Mouse (Mus musculus): ENCODE measurements around the gene Pih1d2. TPM values are rescaled to one million over a fixed set of nuclear protein-coding genes. Genes with fewer than 3 reads are reported as not detected.

Pih1d2 gene
- total and polyA plus RNA-seq, 2 experiments from 2014 or later, result 5.2 to 6.6 TPM

DNA sequence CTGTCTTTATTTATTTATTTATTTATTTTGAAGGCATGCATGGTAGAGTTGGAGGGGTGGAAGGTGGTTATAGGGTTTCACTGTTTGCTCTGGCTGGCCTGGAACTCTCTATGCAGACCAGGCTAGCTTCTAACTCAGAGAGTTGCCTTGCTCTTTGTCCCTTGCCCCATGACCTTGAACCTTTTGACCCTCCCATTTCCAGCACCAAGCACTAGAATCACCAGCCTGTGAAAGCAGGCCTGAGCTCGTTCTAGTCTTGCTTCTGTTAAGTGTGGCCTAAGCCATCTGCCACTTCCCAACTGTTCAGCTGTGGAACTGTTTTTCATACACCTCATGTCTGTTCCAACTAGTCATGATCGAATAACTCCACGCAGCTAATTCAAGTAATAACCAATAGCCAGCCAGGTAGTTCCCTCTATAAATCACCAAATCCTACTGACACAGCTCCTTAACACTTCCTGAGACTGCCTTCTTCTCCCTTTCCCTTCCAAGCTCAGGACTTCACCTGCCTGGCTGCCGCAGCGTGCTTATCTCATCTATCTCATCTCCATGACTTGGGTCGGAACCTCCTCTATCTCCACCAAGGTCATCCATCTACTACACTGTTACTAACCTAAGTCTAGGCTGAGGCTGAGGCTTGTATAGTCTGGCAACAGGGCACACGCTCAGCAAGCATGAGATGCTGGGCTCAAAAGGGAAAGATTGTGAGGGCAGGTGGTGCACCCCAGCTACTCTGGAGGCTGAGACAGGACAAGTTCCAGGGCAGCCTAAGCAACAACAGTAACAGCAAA lies 14.9 kb upstream of the Pih1d2 start:
- Histone ChIP-seq H3K27me3 (ENCODE audit: insufficient read depth, low read length) (no peaks in the 10 kb centered on the region), H3K9me3 (ENCODE audit: low read length) (no peaks in the 10 kb centered on the region), H3K4me2 (ENCODE audit: low read depth) (peak overlapping the region; percentile 88), H3K27ac (ENCODE audit: low read depth, low read length) (no peak overlapping the region), H3K9ac (no peak overlapping the region), H3K4me3 (ENCODE audit: low read depth, low read length) (peak overlapping the region; percentile 96), H3K4me1 (ENCODE audit: insufficient read depth) (peaks cover 13% of the 10 kb centered on the region), H3K36me3 (ENCODE audit: insufficient read depth) (peaks cover 31% of the 10 kb centered on the region)
- ATAC-seq (no peak), DNase-seq (no peak)
- no peak for TF ChIP-seq CTCF (IDR thresholded peaks at IDR 0.05; ENCODE audit: low read depth)
- 91% methylated on average over 7 of the region's 7 CpGs for WGBS

- H3K4me1 ChIP-seq (ENCODE audit: insufficient read depth), result peaks cover 13% of the 10 kb centered on the region
- H3K27ac ChIP-seq (ENCODE audit: low read depth, low read length), result peak within 1 kb of the TSS; percentile 90
- peak; percentile 99 for ATAC-seq
- H3K4me2 ChIP-seq (ENCODE audit: low read depth), result peak within 1 kb of the TSS; percentile 88
- H3K36me3 ChIP-seq (ENCODE audit: insufficient read depth), result peaks cover 27% of the 10 kb centered on the region
- no peak; the same call in 1 of the 2 replicates for TF ChIP-seq CTCF (IDR thresholded peaks at IDR 0.05; ENCODE audit: low read depth)
- no peaks in the 10 kb centered on the region for H3K27me3 ChIP-seq (ENCODE audit: insufficient read depth, low read length)
- H3K4me3 ChIP-seq (ENCODE audit: low read depth, low read length), result peak within 1 kb of the TSS; percentile 96
- H3K9ac ChIP-seq, result peak within 1 kb of the TSS; percentile 88
- 2% methylated on average over 48 of the region's 48 CpGs for WGBS
- H3K9me3 ChIP-seq (ENCODE audit: low read length), result no peaks in the 10 kb centered on the region
- peak; percentile 96 for DNase-seq
Measured at GRCm38 (mm10) chr9:50603189-50603997, 13.7 kb upstream of the Pih1d2 start, which contains the start of the genes Sdhd and Timm8b. Gene Sdhd, minus strand, starts transcription at chr9:50603812. Gene Timm8b, plus strand, starts transcription at chr9:50603910.

- Histone ChIP-seq H3K9ac (peak overlapping the region; percentile 88), H3K27me3 (ENCODE audit: insufficient read depth, low read length) (no peaks in the 10 kb centered on the region), H3K27ac (ENCODE audit: low read depth, low read length) (peak overlapping the region; percentile 90), H3K4me3 (ENCODE audit: low read depth, low read length) (peak overlapping the region; percentile 96), H3K4me1 (ENCODE audit: insufficient read depth) (peaks cover 13% of the 10 kb centered on the region), H3K4me2 (ENCODE audit: low read depth) (peak overlapping the region; percentile 88), H3K9me3 (ENCODE audit: low read length) (no peaks in the 10 kb centered on the region), H3K36me3 (ENCODE audit: insufficient read depth) (peaks cover 24% of the 10 kb centered on the region)
- ATAC-seq (peak; percentile 80), DNase-seq (no peak)
- 2% methylated on average over 24 of the region's 24 CpGs for WGBS
- TF ChIP-seq CTCF (IDR thresholded peaks at IDR 0.05; ENCODE audit: low read depth), result peak; percentile 51; the same call in 1 of the 2 replicates
Measured at GRCm38 (mm10) chr9:50603998-50604324, 13.2 kb upstream of the Pih1d2 start.

DNA sequence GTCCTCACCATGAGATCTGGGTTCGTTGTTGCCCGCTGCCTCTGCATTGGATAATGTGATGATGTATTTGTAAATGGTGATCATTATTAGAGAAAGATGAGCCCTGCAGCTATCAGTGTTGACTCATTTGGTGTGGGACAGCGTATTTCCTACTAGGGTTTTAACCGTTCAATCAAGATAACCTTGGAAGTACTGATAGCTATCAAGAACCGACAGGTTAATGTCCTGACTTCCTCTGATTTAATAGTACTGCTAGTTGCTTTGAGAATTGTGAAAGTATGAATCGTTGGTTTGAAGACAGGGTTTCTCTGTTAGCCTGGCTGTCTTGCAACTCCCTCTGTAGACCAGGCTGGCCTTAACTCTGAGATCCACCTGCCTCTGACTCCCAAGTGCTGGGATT lies 12.8 kb upstream of the Pih1d2 start:
- Histone ChIP-seq H3K27ac (ENCODE audit: low read depth, low read length) (peak overlapping the region; percentile 90), H3K4me1 (ENCODE audit: insufficient read depth) (peaks cover 13% of the 10 kb centered on the region), H3K4me3 (ENCODE audit: low read depth, low read length) (peak overlapping the region; percentile 96), H3K27me3 (ENCODE audit: insufficient read depth, low read length) (no peaks in the 10 kb centered on the region), H3K4me2 (ENCODE audit: low read depth) (peak overlapping the region; percentile 88), H3K9me3 (ENCODE audit: low read length) (no peaks in the 10 kb centered on the region), H3K36me3 (ENCODE audit: insufficient read depth) (peaks cover 23% of the 10 kb centered on the region), H3K9ac (peak overlapping the region; percentile 88)
- TF ChIP-seq CTCF (IDR thresholded peaks at IDR 0.05; ENCODE audit: low read depth), result no peak
- WGBS, result 7% methylated on average over 6 of the region's 6 CpGs
- no peak for DNase-seq
- no peak for ATAC-seq

GRCm38 (mm10) chr9:50612115-50612514 lies 5.0 kb upstream of the Pih1d2 start:
- Histone ChIP-seq H3K4me3 (ENCODE audit: low read depth, low read length) (no peak overlapping the region), H3K4me2 (ENCODE audit: low read depth) (no peak overlapping the region), H3K27me3 (ENCODE audit: insufficient read depth, low read length) (no peaks in the 10 kb centered on the region), H3K9me3 (ENCODE audit: low read length) (no peaks in the 10 kb centered on the region), H3K4me1 (ENCODE audit: insufficient read depth) (no peaks in the 10 kb centered on the region), H3K27ac (ENCODE audit: low read depth, low read length) (no peak overlapping the region), H3K36me3 (ENCODE audit: insufficient read depth) (peaks cover 61% of the 10 kb centered on the region), H3K9ac (no peak overlapping the region)
- no peak for DNase-seq
- WGBS, result 83% methylated on average over 4 of the region's 4 CpGs
- no peak for TF ChIP-seq CTCF (IDR thresholded peaks at IDR 0.05; ENCODE audit: low read depth)
- no peak for ATAC-seq

DNA sequence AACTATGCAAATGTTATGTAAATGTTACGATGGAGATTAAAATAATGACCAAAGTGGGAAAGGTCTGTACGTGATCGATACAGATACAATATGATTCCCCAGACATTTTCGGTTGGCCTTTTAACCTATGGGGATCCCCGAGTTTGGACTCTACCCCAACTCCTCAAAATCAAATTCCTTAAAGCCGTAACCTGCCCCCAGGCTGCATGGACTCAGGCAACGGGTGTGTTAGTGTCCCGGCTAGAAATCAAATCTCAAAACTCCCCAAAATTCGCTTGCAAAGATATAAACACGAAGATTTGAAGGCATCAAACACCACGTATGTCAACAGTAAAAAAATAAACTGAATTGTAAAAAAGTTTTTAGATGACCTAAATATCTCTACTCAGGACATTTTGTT lies 960 bp upstream of the Pih1d2 start:
- Histone ChIP-seq H3K36me3 (ENCODE audit: insufficient read depth) (peaks cover 30% of the 10 kb centered on the region), H3K27ac (ENCODE audit: low read depth, low read length) (no peak overlapping the region), H3K9me3 (ENCODE audit: low read length) (no peaks in the 10 kb centered on the region), H3K27me3 (ENCODE audit: insufficient read depth, low read length) (no peaks in the 10 kb centered on the region), H3K4me2 (ENCODE audit: low read depth) (peak overlapping the region; percentile 80), H3K9ac (peak overlapping the region; percentile 90), H3K4me3 (ENCODE audit: low read depth, low read length) (peak overlapping the region; percentile 95), H3K4me1 (ENCODE audit: insufficient read depth) (no peaks in the 10 kb centered on the region)
- 42% methylated on average over 11 of the region's 11 CpGs for WGBS
- TF ChIP-seq CTCF (IDR thresholded peaks at IDR 0.05; ENCODE audit: low read depth), result no peak
- ATAC-seq, result no peak
- DNase-seq, result no peak
